Mouse (Mus musculus): ENCODE data around the gene Slbp. TPM values are rescaled to one million over a fixed set of nuclear protein-coding genes. Genes with fewer than 3 reads are reported as not detected.

The Slbp gene
- polyA plus RNA-seq, 1 experiment from 2014 or later = 214 TPM

DNA sequence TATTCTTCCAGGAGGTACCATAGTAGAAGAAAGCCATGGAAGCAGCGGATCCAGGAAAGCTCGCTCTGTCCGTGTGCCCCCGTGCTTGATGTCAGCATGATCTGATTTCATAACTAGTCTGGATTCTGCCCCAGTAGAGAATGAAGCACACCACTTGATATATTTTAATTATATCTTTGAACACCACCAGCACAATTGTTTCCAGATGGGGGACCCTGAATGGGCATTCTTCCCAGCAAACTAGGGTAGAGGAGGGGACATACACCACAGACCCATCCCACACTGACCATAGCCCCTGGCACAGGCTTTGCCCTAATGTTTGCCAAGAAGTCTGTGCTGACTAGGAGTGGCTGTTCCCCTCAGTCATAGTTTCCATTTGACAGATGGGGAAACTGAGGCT, 32.6 kb upstream of the Slbp start:
- H3K27ac ChIP-seq (ENCODE audit: low read depth) = no peak overlapping the region

DNA sequence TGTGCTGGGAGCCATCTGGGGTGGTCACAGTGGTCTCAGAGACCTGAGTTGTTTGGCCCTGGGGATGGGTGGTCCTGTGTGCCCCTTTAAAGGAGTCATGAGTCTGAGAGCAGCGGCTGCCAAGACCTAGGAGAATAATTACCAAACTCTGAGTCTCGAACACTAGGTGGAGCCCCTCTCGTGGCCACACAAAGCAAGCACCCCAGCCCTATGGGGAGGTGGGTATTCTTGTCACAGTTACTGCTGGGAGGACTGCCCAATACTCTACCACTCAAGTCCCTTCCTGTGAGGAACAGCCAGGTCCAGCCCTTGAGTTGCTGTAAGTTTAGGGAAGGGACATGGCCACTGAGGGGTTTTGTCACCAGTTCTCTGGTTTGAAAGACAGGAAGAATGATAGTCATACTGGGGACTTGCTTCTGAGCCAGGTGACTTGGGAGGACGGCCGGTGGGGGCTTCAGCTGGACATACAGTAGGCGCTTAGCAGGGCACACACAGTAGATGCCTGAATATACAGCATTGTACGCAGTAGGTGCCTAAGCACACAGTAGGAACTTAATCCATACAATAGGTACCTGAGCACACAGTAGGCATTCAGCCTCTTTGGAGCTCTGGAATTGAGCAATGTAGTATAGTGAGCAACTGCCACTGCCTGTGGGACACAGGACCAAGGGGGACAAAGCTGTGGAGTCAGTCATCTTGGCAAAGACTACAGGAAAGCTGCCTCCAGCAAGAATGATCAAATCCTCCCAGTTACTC, 31.7 kb upstream of the Slbp start:
- DNase-seq (ENCODE audit: low spot score) = peak; percentile 76
- 46% methylated on average over 7 of the region's 7 CpGs for WGBS
- peak; percentile 45; the same call in 1 of the 2 replicates for ATAC-seq (replicated peaks; ENCODE audit: low FRiP score, low TSS enrichment, low read depth)
- Histone ChIP-seq H3K27me3 (replicated peaks; ENCODE audit: control insufficient read depth, insufficient read depth, low read length) (no peaks in the 10 kb centered on the region), H3K27ac (ENCODE audit: low read depth) (no peak overlapping the region), H3K4me3 (ENCODE audit: low read depth, low read length) (no peak overlapping the region), H3K4me1 (replicated peaks; ENCODE audit: control insufficient read depth, insufficient read depth, low read length) (no peaks in the 10 kb centered on the region), H3K9me3 (ENCODE audit: control insufficient read depth, low read length) (no peaks in the 10 kb centered on the region), H3K9ac (ENCODE audit: low read length) (no peak overlapping the region), H3K4me2 (ENCODE audit: low read length) (no peak overlapping the region), H3K36me3 (ENCODE audit: control insufficient read depth, insufficient read depth, low read length) (no peaks in the 10 kb centered on the region)

More for the DNA sequence above, 32.6 kb upstream of the Slbp start:
- no peak for ATAC-seq (replicated peaks; ENCODE audit: low FRiP score, low TSS enrichment, low read depth)
- no peak overlapping the region for H3K4me3 ChIP-seq (ENCODE audit: low read depth, low read length)
- peaks cover 8% of the 10 kb centered on the region; the same call in 1 of the 2 replicates for H3K4me1 ChIP-seq (replicated peaks; ENCODE audit: control insufficient read depth, insufficient read depth, low read length)
- no peak for DNase-seq (ENCODE audit: low spot score)
- H3K36me3 ChIP-seq (ENCODE audit: control insufficient read depth, insufficient read depth, low read length) = no peaks in the 10 kb centered on the region
- H3K4me2 ChIP-seq (ENCODE audit: low read length) = no peak overlapping the region
- 80% methylated on average over 4 of the region's 4 CpGs for WGBS
- no peak overlapping the region for H3K9ac ChIP-seq (ENCODE audit: low read length)
- H3K9me3 ChIP-seq (ENCODE audit: control insufficient read depth, low read length) = no peaks in the 10 kb centered on the region
- H3K27me3 ChIP-seq (replicated peaks; ENCODE audit: control insufficient read depth, insufficient read depth, low read length) = no peaks in the 10 kb centered on the region

DNA sequence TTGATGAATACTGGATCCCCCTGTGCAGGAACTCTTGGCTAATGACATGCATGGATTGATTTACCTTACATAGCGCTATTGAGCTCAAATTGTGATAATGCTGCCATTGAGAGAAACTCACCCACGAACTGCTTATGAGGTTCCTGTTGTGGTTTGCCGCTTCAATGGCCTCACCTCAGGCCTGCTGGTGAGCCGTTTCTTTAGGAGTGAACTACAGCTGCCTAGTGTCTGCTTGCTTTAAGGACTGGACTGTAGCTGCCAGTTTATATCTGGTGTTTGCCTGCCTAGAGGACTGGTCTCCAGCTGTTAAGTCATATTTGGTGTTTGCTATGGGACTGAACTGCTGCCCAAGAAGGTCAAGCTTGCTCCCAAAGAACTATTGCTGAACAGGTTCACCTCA, 30.6 kb upstream of the Slbp start:
- Histone ChIP-seq H3K4me1 (replicated peaks; ENCODE audit: control insufficient read depth, insufficient read depth, low read length) (no peaks in the 10 kb centered on the region), H3K9ac (ENCODE audit: low read length) (no peak overlapping the region), H3K4me2 (ENCODE audit: low read length) (no peak overlapping the region), H3K4me3 (ENCODE audit: low read depth, low read length) (no peak overlapping the region), H3K36me3 (ENCODE audit: control insufficient read depth, insufficient read depth, low read length) (no peaks in the 10 kb centered on the region), H3K27ac (ENCODE audit: low read depth) (no peak overlapping the region), H3K27me3 (replicated peaks; ENCODE audit: control insufficient read depth, insufficient read depth, low read length) (no peaks in the 10 kb centered on the region), H3K9me3 (ENCODE audit: control insufficient read depth, low read length) (no peaks in the 10 kb centered on the region)
- DNase-seq (ENCODE audit: low spot score) (no peak), ATAC-seq (replicated peaks; ENCODE audit: low FRiP score, low TSS enrichment, low read depth) (no peak)
- 88% methylated on average over 4 of the region's 4 CpGs for WGBS

DNA sequence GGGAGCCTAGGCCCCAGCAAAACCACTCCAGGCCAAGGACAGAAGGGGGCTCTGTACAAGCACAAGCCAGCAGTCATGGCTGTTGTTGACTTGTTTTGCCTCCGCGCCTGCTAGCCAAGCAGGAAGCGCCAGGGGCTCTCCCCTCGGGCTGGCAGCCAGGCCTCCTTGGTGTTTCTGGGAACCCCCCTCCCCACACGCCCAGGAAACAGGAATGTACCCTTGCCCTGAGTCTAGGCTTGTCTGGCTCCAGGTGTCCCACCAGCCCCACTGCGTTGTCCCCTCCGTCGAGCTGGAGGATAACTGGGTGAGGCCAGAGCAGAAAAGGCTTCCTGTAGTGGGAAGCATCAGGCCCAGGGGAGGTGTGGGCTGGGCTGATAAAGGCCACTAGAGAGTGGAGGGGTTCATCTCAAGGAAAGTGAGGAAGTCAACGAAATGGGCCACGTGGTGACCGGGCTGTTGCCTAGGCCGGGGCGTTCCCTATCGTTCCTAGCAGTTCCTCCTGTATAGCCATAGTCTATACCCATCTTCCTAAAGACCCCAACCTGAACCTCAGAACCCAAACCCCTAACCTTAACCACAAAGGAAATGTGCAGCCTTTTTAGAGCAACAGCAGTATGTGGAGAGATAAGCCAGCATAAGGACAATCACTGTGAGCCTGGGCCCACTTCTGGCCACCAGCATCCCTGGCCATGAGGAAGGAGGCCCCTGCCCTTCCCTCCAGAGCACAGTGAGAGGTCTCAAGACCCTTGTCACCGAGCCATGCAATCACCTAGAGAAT, 29.4 kb upstream of the Slbp start:
- Histone ChIP-seq H3K27me3 (replicated peaks; ENCODE audit: control insufficient read depth, insufficient read depth, low read length) (no peaks in the 10 kb centered on the region), H3K4me3 (ENCODE audit: low read depth, low read length) (no peak overlapping the region), H3K27ac (ENCODE audit: low read depth) (no peak overlapping the region), H3K4me2 (ENCODE audit: low read length) (no peak overlapping the region), H3K4me1 (replicated peaks; ENCODE audit: control insufficient read depth, insufficient read depth, low read length) (no peaks in the 10 kb centered on the region), H3K36me3 (ENCODE audit: control insufficient read depth, insufficient read depth, low read length) (no peaks in the 10 kb centered on the region), H3K9ac (ENCODE audit: low read length) (no peak overlapping the region), H3K9me3 (ENCODE audit: control insufficient read depth, low read length) (no peaks in the 10 kb centered on the region)
- ATAC-seq (replicated peaks; ENCODE audit: low FRiP score, low TSS enrichment, low read depth) (no peak), DNase-seq (ENCODE audit: low spot score) (no peak)
- WGBS = 80% methylated on average over 15 of the region's 15 CpGs

DNA sequence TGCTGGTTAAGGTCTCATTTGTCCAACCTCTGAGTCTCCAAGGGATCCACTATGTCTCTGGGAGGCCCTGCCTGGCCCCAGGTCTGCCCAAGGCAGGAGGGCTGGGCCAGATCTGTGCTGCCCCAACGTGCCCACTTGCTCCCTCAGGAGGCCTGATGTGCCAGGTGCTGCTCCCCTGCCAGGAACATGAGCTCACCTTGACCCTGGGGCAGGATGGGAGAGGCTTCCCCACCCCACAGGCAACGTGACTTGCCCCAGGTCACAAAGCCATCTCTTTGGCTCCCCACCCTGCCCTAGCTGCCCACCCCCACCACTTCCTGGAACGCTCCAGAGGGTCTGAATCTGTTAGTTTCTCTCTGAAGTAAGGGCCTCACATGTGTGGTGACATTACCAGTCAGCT, 28.7 kb upstream of the Slbp start:
- Histone ChIP-seq H3K4me1 (replicated peaks; ENCODE audit: control insufficient read depth, insufficient read depth, low read length) (no peaks in the 10 kb centered on the region), H3K4me2 (ENCODE audit: low read length) (no peak overlapping the region), H3K9ac (ENCODE audit: low read length) (no peak overlapping the region), H3K27ac (ENCODE audit: low read depth) (no peak overlapping the region), H3K27me3 (replicated peaks; ENCODE audit: control insufficient read depth, insufficient read depth, low read length) (no peaks in the 10 kb centered on the region), H3K36me3 (ENCODE audit: control insufficient read depth, insufficient read depth, low read length) (no peaks in the 10 kb centered on the region), H3K9me3 (ENCODE audit: control insufficient read depth, low read length) (no peaks in the 10 kb centered on the region), H3K4me3 (ENCODE audit: low read depth, low read length) (no peak overlapping the region)
- WGBS = 52% methylated on average over 3 of the region's 3 CpGs
- no peak for ATAC-seq (replicated peaks; ENCODE audit: low FRiP score, low TSS enrichment, low read depth)
- DNase-seq (ENCODE audit: low spot score) = peak; percentile 50

DNA sequence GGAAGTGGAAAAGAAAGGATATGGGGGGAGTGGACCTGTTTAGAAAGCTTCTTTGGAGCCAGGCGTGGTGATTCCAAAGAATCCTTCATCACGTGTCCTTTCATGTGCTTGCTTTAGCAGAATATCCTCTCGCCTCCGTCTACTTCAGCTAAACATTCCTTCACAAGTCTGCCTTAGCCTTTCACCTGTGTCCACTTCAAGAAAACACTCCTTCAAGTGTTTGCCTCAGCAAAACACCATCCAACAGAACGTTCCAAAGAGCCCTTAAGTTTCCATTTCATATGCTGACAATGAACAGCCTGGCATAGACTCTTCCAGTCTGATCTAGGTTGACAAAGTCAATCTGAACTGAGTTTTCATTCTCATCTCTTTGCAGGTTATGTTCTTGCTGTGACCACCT, 25.9 kb upstream of the Slbp start:
- DNase-seq (ENCODE audit: low spot score) (no peak), ATAC-seq (replicated peaks; ENCODE audit: low FRiP score, low TSS enrichment, low read depth) (no peak)
- Histone ChIP-seq H3K4me3 (ENCODE audit: low read depth, low read length) (no peak overlapping the region), H3K27me3 (replicated peaks; ENCODE audit: control insufficient read depth, insufficient read depth, low read length) (no peaks in the 10 kb centered on the region), H3K4me1 (replicated peaks; ENCODE audit: control insufficient read depth, insufficient read depth, low read length) (no peaks in the 10 kb centered on the region), H3K9ac (ENCODE audit: low read length) (no peak overlapping the region), H3K4me2 (ENCODE audit: low read length) (no peak overlapping the region), H3K36me3 (ENCODE audit: control insufficient read depth, insufficient read depth, low read length) (peaks cover 4% of the 10 kb centered on the region; the same call in 1 of the 2 replicates), H3K27ac (ENCODE audit: low read depth) (no peak overlapping the region), H3K9me3 (ENCODE audit: control insufficient read depth, low read length) (no peaks in the 10 kb centered on the region)
- WGBS = 82% methylated on average over 5 of the region's 5 CpGs

DNA sequence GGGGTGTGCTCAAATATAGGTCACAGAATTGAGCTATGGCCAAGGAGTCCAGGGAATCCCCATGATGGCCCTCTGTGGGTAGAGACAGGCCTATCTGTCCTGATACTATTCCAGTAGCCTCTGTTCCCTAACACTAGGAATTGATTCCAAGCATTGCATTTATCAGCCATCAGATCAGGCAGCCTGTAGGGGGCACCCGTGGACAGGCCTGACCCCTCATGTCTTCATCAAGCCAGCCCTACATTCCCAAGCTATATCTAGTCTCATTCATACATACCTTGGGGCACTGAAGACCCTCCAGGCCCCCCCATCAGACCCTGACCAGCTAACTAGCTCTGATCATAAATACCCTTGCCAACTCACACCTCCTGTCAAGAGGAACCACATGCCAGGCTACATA, 23.6 kb upstream of the Slbp start:
- WGBS = 12% methylated on average over 1 of the region's 1 CpGs
- peak; percentile 82 for DNase-seq (ENCODE audit: low spot score)

DNA sequence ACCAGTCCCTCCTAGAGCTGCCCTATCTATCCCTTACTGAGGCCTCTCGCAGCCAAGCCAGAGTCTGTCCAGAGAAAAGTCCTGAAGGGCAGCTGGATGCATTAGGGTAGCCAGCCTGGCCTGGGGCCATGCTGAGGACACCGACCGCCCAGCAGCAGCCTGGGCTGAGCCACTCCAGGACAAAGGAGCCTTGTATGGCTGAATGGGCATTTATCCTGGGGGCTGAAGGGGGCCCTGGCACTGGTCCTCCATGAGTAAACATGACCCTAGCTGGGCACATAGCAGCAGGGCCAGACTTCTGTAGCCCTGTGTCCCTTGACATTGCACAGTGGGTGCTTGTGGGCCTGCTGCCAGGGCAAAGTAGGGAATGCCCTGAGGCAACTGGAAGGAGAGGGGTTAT, 22.1 kb upstream of the Slbp start:
- no peaks in the 10 kb centered on the region for H3K4me1 ChIP-seq (replicated peaks; ENCODE audit: control insufficient read depth, insufficient read depth, low read length)
- peaks cover 42% of the 10 kb centered on the region for H3K36me3 ChIP-seq (ENCODE audit: control insufficient read depth, insufficient read depth, low read length)
- no peak overlapping the region for H3K4me2 ChIP-seq (ENCODE audit: low read length)
- 86% methylated on average over 3 of the region's 3 CpGs for WGBS
- H3K27me3 ChIP-seq (replicated peaks; ENCODE audit: control insufficient read depth, insufficient read depth, low read length) = no peaks in the 10 kb centered on the region
- H3K4me3 ChIP-seq (ENCODE audit: low read depth, low read length) = no peak overlapping the region
- H3K9me3 ChIP-seq (ENCODE audit: control insufficient read depth, low read length) = no peaks in the 10 kb centered on the region
- ATAC-seq (replicated peaks; ENCODE audit: low FRiP score, low TSS enrichment, low read depth) (peak; percentile 40; the same call in 1 of the 2 replicates), DNase-seq (ENCODE audit: low spot score) (peak; percentile 51)
- no peak overlapping the region for H3K9ac ChIP-seq (ENCODE audit: low read length)
- no peak overlapping the region; the same call in 1 of the 2 replicates for H3K27ac ChIP-seq (ENCODE audit: low read depth)

More for the DNA sequence above, 23.6 kb upstream of the Slbp start:
- H3K36me3 ChIP-seq (ENCODE audit: control insufficient read depth, insufficient read depth, low read length) = peaks cover 27% of the 10 kb centered on the region
- H3K4me3 ChIP-seq (ENCODE audit: low read depth, low read length) = no peak overlapping the region
- H3K4me2 ChIP-seq (ENCODE audit: low read length) = no peak overlapping the region
- no peak overlapping the region for H3K9ac ChIP-seq (ENCODE audit: low read length)
- no peaks in the 10 kb centered on the region for H3K9me3 ChIP-seq (ENCODE audit: control insufficient read depth, low read length)
- no peaks in the 10 kb centered on the region for H3K4me1 ChIP-seq (replicated peaks; ENCODE audit: control insufficient read depth, insufficient read depth, low read length)
- no peak; the same call in 1 of the 2 replicates for ATAC-seq (replicated peaks; ENCODE audit: low FRiP score, low TSS enrichment, low read depth)
- H3K27me3 ChIP-seq (replicated peaks; ENCODE audit: control insufficient read depth, insufficient read depth, low read length) = no peaks in the 10 kb centered on the region
- no peak overlapping the region for H3K27ac ChIP-seq (ENCODE audit: low read depth)
